Mouse (Mus musculus) c-Kit-positive CD71-positive TER-119-negative erythroid progenitor cells, embryonic 14.5 days (primary cell): ENCODE data around the gene Zfp451.
"Not testable (repeated sequence)": the region's sequence is repeated elsewhere in the genome, so short reads cannot be mapped to it uniquely, and the experiment has no call there.

Source experiments
- DNase-seq: peaks from one replicate; pipeline ENCODE4 v3.0.0-alpha.2; 2013; ENCODE audit warnings: low read depth

Gene Zfp451

DNA sequence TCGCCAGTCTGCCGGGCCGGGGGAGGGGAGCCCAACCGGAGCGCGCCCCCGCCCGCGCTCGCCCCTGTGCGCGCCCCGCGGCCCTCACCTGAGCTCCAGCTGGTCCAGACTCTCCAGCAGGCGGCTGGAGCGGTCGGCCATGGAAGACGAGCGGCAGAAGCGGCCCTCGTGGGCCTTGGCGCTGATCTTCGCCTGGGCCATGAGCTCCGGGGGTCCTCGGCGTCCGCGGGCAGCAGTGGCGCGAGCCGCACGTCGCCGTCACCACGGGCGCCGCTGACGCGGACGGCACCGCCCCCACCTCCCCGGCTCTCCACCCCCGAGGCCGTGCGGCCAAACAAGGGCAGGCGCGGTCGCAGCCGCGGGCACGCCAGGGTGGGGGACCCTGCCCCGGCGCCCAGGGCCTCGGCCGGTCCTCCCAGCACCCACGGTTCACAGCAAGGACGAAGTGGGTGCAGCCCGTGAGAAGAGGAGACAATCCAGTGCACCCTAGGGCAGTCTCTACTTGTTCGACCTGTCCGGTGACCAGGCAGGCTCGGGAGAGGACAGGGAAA is 56.8 kb downstream of the Zfp451 start, which contains the start of gene Bag2:
Gene Bag2 (minus strand): TSS at position 305 of the 551 bp plus-strand sequence.
- peak; percentile 25 for DNase-seq

DNA sequence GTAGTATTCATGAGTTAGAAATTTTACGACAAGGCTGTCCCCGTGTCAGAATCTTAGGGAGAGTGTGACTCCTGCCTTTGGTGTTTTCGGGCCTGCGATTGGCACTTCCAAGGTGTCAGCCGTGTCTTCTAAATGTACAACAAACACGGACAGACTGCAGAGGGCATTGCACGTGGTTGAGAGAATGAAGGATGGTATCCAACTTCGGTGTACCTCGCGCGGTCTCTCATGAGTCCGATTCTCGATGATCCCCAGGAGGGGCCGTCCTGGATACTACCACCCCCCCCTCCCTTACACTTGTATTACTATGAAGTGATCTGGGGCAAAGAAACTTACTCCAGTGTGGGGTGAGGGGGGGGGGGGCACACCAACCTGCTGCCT is 57.4 kb downstream of the Zfp451 start:
- no peak for DNase-seq

GRCm38 (mm10) chr1:33756258-33757032 is 58.0 kb downstream of the Zfp451 start:
- DNase-seq, result peak; percentile 48

GRCm38 (mm10) chr1:33755799-33756198 is 58.6 kb downstream of the Zfp451 start:
- DNase-seq, result peak; percentile 11

GRCm38 (mm10) chr1:33754965-33755735 is 59.2 kb downstream of the Zfp451 start:
- peak; percentile 48 for DNase-seq

DNA sequence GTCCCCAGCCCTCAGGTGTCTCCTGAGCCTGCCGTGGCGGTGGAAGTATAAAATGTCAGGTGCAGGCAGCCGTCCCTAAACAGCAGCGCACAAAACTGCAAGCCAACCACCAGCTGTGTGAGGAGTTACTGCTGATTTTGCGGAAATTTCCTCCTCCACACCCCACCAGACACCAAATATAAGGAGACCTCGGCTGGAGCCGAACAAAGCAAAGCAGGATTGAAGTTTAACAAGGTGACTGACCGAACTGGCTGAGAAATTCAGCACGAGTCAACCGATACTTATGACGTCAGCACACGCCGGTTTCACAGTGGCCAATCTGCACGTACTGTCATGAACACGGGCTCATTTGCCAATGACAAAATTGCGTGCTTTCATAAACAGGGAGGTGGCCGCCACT is 60.3 kb downstream of the Zfp451 start:
- DNase-seq, result no peak

DNA sequence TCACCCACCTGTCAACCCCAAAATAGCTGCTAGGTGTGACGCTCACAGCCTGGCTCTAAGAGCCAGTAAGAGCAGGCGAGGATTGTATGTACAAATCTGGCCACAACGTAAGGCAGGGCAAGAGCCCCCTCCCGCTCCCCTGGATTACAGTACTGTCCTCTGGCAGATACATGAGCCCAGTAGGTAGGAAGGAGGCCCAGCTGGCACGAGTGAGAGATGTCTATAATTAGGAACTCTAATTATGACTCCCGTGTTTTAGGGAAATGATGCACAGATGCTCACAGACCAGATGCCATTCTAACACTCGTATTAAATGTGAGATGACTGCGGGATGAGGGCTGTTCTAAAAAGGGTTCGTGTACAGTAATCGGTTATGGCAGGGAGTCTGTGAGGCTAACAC is 63.1 kb downstream of the Zfp451 start:
- no peak for DNase-seq

DNA sequence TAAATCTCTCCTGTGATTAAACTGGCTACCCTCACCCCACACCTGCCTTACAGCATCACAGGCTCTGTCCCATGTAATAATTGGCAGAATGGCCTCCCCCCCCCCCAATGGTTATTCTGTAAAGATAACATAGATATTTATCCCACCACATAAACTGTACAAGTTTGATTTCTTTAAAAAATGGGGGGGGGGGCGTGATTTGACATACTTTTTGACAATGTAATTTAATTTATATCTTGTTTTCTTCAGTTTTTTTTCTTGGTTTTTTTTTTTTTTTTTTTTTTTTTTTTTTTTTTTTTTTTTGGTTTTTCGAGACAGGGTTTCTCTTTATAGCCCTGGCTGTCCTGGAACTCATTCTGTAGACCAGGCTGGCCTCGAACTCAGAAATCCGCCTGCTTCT is 64.7 kb downstream of the Zfp451 start:
- DNase-seq, result not testable (repeated sequence)

DNA sequence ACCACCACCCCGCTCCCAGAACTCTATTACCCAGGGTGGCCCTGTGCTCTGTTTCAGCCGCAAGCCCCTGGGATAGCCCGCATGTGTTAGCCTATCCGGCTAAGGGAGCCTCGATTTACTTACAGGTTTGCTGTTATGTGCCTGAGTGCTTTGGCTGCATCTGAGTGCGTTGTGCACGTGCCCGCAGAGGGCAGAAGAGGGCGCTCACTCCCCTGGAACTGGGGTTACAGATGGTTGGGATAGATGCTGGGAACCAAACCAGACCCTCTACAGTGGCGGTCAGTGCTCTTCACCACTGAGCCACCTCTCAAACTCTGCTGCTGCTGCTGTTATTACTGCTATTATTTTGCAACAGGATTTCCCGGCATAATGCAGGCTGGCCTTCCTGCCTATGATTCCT is 65.3 kb downstream of the Zfp451 start:
- DNase-seq, result no peak

GRCm38 (mm10) chr1:33745901-33746300 is 68.5 kb downstream of the Zfp451 start:
- no peak for DNase-seq

DNA sequence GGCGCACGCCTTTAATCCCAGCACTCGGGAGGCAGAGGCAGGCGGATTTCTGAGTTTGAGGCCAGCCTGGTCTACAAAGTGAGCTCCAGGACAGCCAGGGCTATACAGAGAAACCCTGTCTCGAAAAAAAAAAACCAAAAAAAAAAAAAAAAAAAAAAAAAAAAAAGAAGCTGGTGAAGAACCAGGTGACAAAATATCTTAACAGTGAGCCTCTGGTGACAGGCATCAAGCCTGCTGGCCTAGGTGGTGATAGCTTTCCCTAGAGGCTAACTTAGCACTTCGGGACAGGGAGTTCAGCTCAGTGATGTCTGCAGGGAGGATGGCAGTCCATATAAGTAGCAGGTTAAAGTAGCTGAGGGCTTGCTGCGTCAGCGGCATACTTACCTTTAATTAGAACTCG is 69.6 kb downstream of the Zfp451 start:
- DNase-seq, result not testable (repeated sequence)

GRCm38 (mm10) chr1:33742903-33743302 is 71.5 kb downstream of the Zfp451 start:
- peak; percentile 34 for DNase-seq

DNA sequence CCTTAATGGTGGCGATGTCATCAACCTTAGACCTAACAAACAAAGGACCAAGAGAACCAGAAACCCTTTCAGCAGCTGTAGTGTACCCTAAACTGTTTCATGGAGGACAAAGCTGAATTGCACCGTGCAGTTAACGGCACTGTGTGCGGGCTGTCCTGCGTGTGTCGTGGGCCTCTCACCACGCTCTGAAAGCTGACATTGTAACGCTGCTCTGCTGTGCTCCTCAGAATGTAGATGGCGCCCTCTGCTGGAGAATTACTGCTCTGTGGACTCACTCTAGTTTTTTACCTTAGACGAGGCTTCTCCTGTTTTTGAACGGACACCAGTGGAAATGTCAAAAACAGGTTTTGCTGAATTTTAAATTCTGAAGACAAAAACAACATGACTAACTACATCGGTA is 75.1 kb downstream of the Zfp451 start:
- DNase-seq, result peak; percentile 72

DNA sequence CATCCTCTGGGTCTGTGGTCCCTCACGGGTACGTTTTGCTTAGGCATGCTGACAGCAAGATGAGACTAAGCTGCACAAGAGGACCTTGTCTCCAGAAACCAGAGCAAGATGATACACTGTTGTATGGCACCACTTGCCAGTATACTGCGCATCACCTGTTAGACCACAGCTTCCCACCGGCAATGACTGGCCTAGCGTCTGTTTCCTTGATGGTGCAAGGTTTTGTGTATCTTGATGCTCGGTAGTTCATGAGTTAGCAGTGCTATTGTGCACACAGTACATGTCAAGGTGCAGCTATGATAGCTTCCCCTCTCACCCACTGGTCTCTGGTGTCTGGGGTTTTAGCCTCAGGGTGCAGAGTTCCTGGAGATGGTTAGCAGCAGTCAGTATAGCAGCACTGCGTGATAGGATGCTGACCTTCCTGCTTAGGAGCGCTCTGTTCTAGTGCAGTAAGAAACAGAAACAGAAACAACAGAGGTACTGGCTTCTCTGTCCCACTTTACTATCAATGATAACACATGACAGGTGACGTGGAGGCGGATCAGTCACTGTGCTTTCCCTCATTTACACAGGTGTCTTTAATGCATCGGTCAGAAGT is 75.6 kb downstream of the Zfp451 start:
- DNase-seq, result no peak

DNA sequence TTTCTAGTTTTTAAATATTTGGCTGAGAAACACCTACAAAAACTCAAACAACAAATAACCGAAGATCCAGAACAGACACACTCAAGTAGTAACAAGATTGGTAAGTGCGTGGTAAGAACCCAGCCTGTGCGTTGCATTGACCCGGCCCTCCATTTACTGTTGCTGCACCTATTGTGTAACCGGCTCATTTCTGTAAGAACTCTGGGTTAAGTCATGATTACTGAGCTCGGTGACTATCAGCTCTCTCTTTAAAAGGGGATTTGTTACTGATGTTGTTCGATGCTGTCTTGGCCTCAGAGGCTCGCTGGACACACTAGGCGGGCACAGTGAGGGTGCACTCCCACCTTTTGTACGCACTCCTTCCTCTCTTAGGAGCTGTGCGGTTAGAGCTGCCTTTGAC is 76.1 kb downstream of the Zfp451 start:
- no peak for DNase-seq

GRCm38 (mm10) chr1:33734001-33734685 is 80.3 kb downstream of the Zfp451 start:
- DNase-seq, result no peak

- DNase-seq, result no peak
These were observed 81.4 kb downstream of the Zfp451 start for GRCm38 (mm10) chr1:33733044-33733443.

GRCm38 (mm10) chr1:33725086-33725485 is 89.3 kb downstream of the Zfp451 start:
- no peak for DNase-seq

DNA sequence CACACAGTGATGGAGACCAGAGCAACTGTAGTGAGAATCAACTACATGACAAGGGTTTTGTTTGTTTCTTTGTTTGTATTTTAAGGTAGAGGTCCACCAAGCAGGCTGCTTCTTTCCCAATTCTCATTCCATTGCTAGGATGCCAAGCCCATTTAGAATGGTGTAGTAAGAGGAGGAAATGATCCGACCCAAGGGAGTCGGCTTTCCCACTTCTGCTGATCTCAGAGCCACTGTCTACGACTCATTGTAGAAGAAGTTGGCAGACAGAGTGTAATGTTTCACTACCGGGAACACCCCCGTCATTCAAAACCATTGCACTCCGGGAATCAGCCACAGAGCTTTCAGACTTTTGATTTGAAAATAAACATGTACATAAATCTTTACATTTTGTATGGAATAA is 89.9 kb downstream of the Zfp451 start:
- DNase-seq, result no peak

DNA sequence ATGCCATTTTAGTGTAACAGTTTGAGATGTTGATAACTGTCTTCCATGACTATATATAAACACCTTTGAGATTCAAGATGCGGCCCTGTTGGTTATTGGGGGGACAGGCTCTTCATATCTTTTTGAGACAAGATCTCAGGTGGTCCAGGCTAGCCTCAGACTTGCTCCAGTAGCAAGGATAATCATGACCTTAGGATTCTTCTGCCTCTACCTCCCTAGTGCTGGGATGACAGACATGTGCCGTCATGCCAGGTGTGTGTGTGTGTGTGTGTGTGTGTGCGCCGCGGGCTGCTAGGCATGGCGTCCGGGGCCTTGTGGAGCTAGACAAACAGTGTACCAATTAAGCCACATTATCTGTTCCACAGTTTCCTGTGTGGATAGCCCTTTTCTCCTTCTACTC is 93.4 kb downstream of the Zfp451 start:
- no peak for DNase-seq

- no peak for DNase-seq
These were observed 94.2 kb downstream of the Zfp451 start for GRCm38 (mm10) chr1:33720231-33720630.

DNA sequence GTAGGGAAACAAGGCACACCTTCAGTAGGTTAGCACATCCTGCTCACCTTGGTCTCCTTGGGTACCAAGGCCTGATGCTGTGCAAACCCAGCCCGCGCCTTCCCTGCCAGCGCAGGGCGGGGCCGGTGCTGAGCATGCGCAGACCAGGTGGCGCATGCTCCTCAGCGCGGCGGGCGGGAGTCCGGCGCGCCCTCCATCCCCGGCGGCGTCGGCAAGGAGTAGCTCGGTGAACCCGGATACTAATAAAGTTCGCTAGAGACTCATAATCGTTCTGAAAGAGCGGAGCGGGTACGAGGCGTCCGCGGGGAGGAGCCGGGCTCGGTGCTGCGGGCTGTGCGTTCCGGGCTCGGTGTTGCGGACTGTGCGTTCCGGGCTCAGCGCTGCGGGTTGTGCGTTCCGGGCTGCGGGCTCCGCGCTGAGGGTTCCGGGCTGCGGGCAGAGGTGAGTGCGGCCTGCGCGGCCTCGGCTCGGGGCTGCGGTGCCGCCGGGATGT is 94.6 kb downstream of the Zfp451 start, which contains the start of gene Rab23:
Gene Rab23 (plus strand): TSS at position 155 of the 493 bp plus-strand sequence.
- peak; percentile 53 for DNase-seq
